Comparison of ENCODE assay signal across 31 mouse cellular contexts in the genomic region with DNA sequence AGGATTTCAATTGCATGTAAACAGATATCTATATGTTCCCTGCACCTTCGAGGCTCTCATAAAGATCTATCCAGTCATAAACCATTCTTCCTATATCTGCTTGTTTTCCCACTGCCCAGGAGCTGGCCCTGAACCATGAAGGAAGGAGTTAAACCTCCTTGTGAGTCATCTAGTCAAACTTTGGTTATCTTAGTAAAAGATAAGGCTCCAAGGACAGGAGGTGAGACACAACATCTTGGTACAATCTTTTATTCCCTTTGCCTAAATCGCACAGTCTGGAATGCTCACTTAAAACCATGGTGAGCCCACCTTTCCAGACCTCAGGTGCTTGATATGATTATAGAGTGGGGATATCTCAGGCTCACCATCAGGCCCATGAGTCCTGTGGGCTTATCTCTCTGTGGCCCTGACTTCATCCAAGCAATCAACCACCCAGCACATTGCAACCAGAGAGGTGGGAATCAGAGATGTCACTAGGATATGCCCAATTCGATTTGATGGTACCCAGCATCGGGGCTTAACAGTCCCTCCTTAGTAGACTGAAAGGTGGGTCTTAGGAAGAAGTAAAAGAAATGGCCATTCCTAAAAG.
DNase-seq lines count a peak whose midpoint lies in the region; ATAC-seq and TF ChIP-seq lines count a peak whose summit lies in the region.
"Had no signal": no experiment of that assay in that cellular context is flagged by ENCODE, and none has a peak within 500 bp of the region (broad histone marks: within the 10 kb centered on the region; RNA-seq: fewer than 3 reads in every experiment).

No protein-coding gene starts in this region.

- 0 out of 2 replicates have a peak overlapping the region, but pooled peaks have one; percentile 19 for H3K27ac ChIP-seq in intestine, embryonic 15.5 days
- H3K27ac ChIP-seq in liver, embryonic 14.5 days, result no peak overlapping the region
- no peak overlapping the region for H3K27ac ChIP-seq in midbrain, embryonic 13.5 days
- H3K27ac ChIP-seq: gastrocnemius, adult 2 months; heart, embryonic 13.5 days; hindbrain, embryonic 15.5 days; limb, embryonic 10.5 days; limb, embryonic 15.5 days; macrophage; midbrain, embryonic 10.5 days had no signal

- H3K4me1 ChIP-seq in intestine, embryonic 15.5 days (replicated peaks), result peaks cover 10% of the 10 kb centered on the region
- H3K4me1 ChIP-seq in liver, embryonic 14.5 days (replicated peaks; ENCODE audit: control insufficient read depth in 2 of 2, insufficient read depth in 2 of 2, low read length in 1 of 2), result peaks cover 5 to 35% of the 10 kb centered on the region in 2 experiments; a peak in 2 of 4 replicates
- H3K4me1 ChIP-seq in midbrain, embryonic 13.5 days (replicated peaks), result no peaks in the 10 kb centered on the region
- H3K4me1 ChIP-seq: hindbrain, embryonic 15.5 days; limb, embryonic 10.5 days; limb, embryonic 15.5 days had no signal

- ATAC-seq in intestine, embryonic 15.5 days, result peak; percentile 52
- peak; percentile 36; the same call in 1 of the 2 replicates for ATAC-seq in liver, embryonic 14.5 days (ENCODE audit: insufficient read depth)
- ATAC-seq in midbrain, embryonic 13.5 days, result no peak
- ATAC-seq: forebrain, embryonic 16.5 days; midbrain, embryonic 16.5 days had no signal

- no peaks in the 10 kb centered on the region for H3K36me3 ChIP-seq in intestine, embryonic 15.5 days
- H3K36me3 ChIP-seq in liver, embryonic 14.5 days (replicated peaks; ENCODE audit: control insufficient read depth, insufficient read depth, low read depth), result no peaks in the 10 kb centered on the region
- H3K36me3 ChIP-seq in midbrain, embryonic 13.5 days, result no peaks in the 10 kb centered on the region
- H3K36me3 ChIP-seq: heart, embryonic 13.5 days; hindbrain, embryonic 15.5 days; limb, embryonic 10.5 days; limb, embryonic 15.5 days; midbrain, embryonic 10.5 days had no signal

- TF ChIP-seq EP300 in liver, embryonic 14.5 days (IDR thresholded peaks at IDR 0.05; ENCODE audit: low read depth), result peak; percentile 48

- peak; percentile 9 to 23 for DNase-seq in adrenal gland, postnatal 36 days
- DNase-seq in adrenal gland, adult 8-10 months, result no peak
- no peak for DNase-seq in liver, embryonic 14.5 days (ENCODE audit: low read depth in 3 of 3, low spot score in 3 of 3)
- no peak for DNase-seq in right cerebral cortex, postnatal 36 days (ENCODE audit: low spot score in 2 of 2)
- DNase-seq in cerebellum, adult 11 months, result no peak
- DNase-seq: B cell, adult 2 months; cerebellum, adult 18-20 months; cerebellum, postnatal 10 days; gastrocnemius, adult 2 months; gastrocnemius, postnatal 36 days; heart, postnatal 10 days; kidney, adult 9 months; kidney, postnatal 14 days; layer of hippocampus, adult 9-11 months; lung, adult 2 months; lung, postnatal 10 days; right cerebral cortex, adult 18-20 months; right cerebral cortex, postnatal 4 days; thymus, adult 2 months; thymus, postnatal 36 days had no signal

- no peaks in the 10 kb centered on the region for H3K27me3 ChIP-seq in intestine, embryonic 15.5 days (replicated peaks)
- H3K27me3 ChIP-seq in liver, embryonic 14.5 days (ENCODE audit: control insufficient read depth, insufficient read depth, low read length), result no peaks in the 10 kb centered on the region
- no peaks in the 10 kb centered on the region for H3K27me3 ChIP-seq in midbrain, embryonic 13.5 days
- H3K27me3 ChIP-seq: heart, embryonic 13.5 days; hindbrain, embryonic 15.5 days; limb, embryonic 15.5 days had no signal

- TF ChIP-seq CTCF in liver, embryonic 14.5 days (IDR thresholded peaks at IDR 0.05; ENCODE audit: low read depth), result no peak

- no peak overlapping the region for H3K9ac ChIP-seq in intestine, embryonic 15.5 days
- H3K9ac ChIP-seq in liver, embryonic 14.5 days (replicated peaks), result no peak overlapping the region
- no peak overlapping the region for H3K9ac ChIP-seq in midbrain, embryonic 13.5 days (replicated peaks)
- H3K9ac ChIP-seq: heart, embryonic 13.5 days; hindbrain, embryonic 15.5 days; limb, embryonic 15.5 days had no signal

- no peak overlapping the region for H3K4me2 ChIP-seq in intestine, embryonic 15.5 days (replicated peaks)
- H3K4me2 ChIP-seq in liver, embryonic 14.5 days (ENCODE audit: low read depth), result no peak overlapping the region
- no peak overlapping the region for H3K4me2 ChIP-seq in midbrain, embryonic 13.5 days (replicated peaks)
- H3K4me2 ChIP-seq: heart, embryonic 13.5 days; hindbrain, embryonic 15.5 days; limb, embryonic 15.5 days had no signal

- 57% methylated on average over 4 of the region's 4 CpGs for WGBS in intestine, embryonic 15.5 days
- WGBS in liver, embryonic 14.5 days (ENCODE audit: insufficient replicate concordance), result 40% methylated on average over 4 of the region's 4 CpGs
- 94% methylated on average over 4 of the region's 4 CpGs for WGBS in midbrain, embryonic 13.5 days

- no peak overlapping the region for H3K4me3 ChIP-seq in intestine, embryonic 15.5 days (replicated peaks)
- H3K4me3 ChIP-seq in liver, embryonic 14.5 days (ENCODE audit: insufficient read depth in 1 of 2, low read depth in 2 of 2, low read length in 2 of 2), result no peak overlapping the region
- no peak overlapping the region for H3K4me3 ChIP-seq in midbrain, embryonic 13.5 days (replicated peaks)
- H3K4me3 ChIP-seq: erythroblast, embryonic 14.5 days; gastrocnemius, adult 2 months; heart, embryonic 13.5 days; hindbrain, embryonic 15.5 days; limb, embryonic 10.5 days; limb, embryonic 15.5 days; midbrain, embryonic 10.5 days had no signal

- H3K9me3 ChIP-seq in intestine, embryonic 15.5 days, result no peaks in the 10 kb centered on the region
- H3K9me3 ChIP-seq in liver, embryonic 14.5 days (ENCODE audit: control insufficient read depth, low read length), result no peaks in the 10 kb centered on the region
- no peaks in the 10 kb centered on the region for H3K9me3 ChIP-seq in midbrain, embryonic 13.5 days
- H3K9me3 ChIP-seq: heart, embryonic 13.5 days; hindbrain, embryonic 15.5 days; limb, embryonic 10.5 days; limb, embryonic 15.5 days; midbrain, embryonic 10.5 days had no signal

Comparison
In these comparisons a context has a peak if more than half of its experiments do, and no peak if none do; other contexts are left out.
1. DNase-seq: peak in adrenal gland, postnatal 36 days (2 of 2); none in adrenal gland, adult 8-10 months (single experiment), liver, embryonic 14.5 days (0 of 3), right cerebral cortex, postnatal 36 days (0 of 2) and cerebellum, adult 11 months (single experiment).